Mouse (Mus musculus) liver, embryonic 14.5 days (tissue): ENCODE data around the gene Prr18. TPM values are rescaled to one million over a fixed set of nuclear protein-coding genes. Genes with fewer than 3 reads are reported as not detected.
"Not testable (repeated sequence)": the region's sequence is repeated elsewhere in the genome, so short reads cannot be mapped to it uniquely, and the experiment has no call there.

ENCODE experiments used
- ATAC-seq: fragments of 200-750 bp; cut with Nextera tagmentation; 2 replicates; pipeline ENCODE4 v1.8.0; 2017; ENCODE audit warnings: moderate number of reproducible peaks, mild to moderate bottlenecking, moderate library complexity; ENCODE audit not compliant: insufficient read depth
- DNase-seq, 3 experiments: peaks; one replicate each; pipeline ENCODE4 v3.0.0-alpha.2; 2012 to 2013; ENCODE audit warnings: low read depth in 3 of 3, low spot score in 3 of 3
- H3K27ac ChIP-seq: fragments of 300-500 bp; sonication (generic); 2 replicates; pipeline ENCODE4 v1.5.1; 2014; ENCODE audit warnings: moderate library complexity, mild to moderate bottlenecking, control low read depth, inconsistent platforms
- H3K27me3 ChIP-seq: fragments of 300-500 bp; sonication (generic); 2 replicates; pipeline ENCODE4 v1.6.1; 2014; ENCODE audit warnings: mild to moderate bottlenecking, low read length, moderate library complexity; ENCODE audit not compliant: control insufficient read depth, insufficient read depth
- H3K36me3 ChIP-seq: fragments of 300-500 bp; sonication (generic); replicated peaks from 2 replicates; pipeline ENCODE4 v1.6.1; 2014; ENCODE audit warnings: low read depth; ENCODE audit not compliant: control insufficient read depth, insufficient read depth
- H3K4me1 ChIP-seq, 2 experiments: fragments of 200-500 bp in 1 of 2; fragments of 300-500 bp in 1 of 2; sonication (generic) in 1 of 2; replicated peaks; 2 replicates each; pipeline ENCODE4 v1.6.1; 2012 to 2014; ENCODE audit warnings: antibody characterized with exemption in 1 of 2, inconsistent platforms in 1 of 2, low read length in 1 of 2; ENCODE audit not compliant: control insufficient read depth in 2 of 2, insufficient read depth in 2 of 2
- H3K4me2 ChIP-seq: fragments of 300-500 bp; sonication (generic); 2 replicates; pipeline ENCODE4 v1.6.1; 2014; ENCODE audit warnings: low read depth, mild to moderate bottlenecking, control low read depth, moderate library complexity
- H3K4me3 ChIP-seq, 2 experiments: fragments of 200-500 bp in 1 of 2; fragments of 300-500 bp in 1 of 2; sonication (generic) in 1 of 2; 2 replicates each; pipeline ENCODE4 v1.5.1; 2012 to 2014; ENCODE audit warnings: low read depth in 2 of 2, low read length in 2 of 2, mild to moderate bottlenecking in 2 of 2, control low read depth in 1 of 2, inconsistent platforms in 1 of 2, moderate library complexity in 1 of 2; ENCODE audit not compliant: insufficient read depth in 1 of 2
- H3K9ac ChIP-seq: fragments of 300-500 bp; sonication (generic); replicated peaks from 2 replicates; pipeline ENCODE4 v1.6.1; 2014; ENCODE audit warnings: mild to moderate bottlenecking, control low read depth, moderate library complexity
- H3K9me3 ChIP-seq: fragments of 300-500 bp; sonication (generic); 2 replicates; pipeline ENCODE4 v1.6.1; 2016; ENCODE audit warnings: low read length, mixed read lengths; ENCODE audit not compliant: control insufficient read depth
- CTCF ChIP-seq: IDR thresholded peaks from 2 replicates; pipeline ENCODE4 v1.5.1; 2016; ENCODE audit warnings: antibody characterized with exemption, low read depth, control low read depth
- EP300 ChIP-seq: IDR thresholded peaks from 2 replicates; pipeline ENCODE4 v1.6.1; 2016; ENCODE audit warnings: antibody characterized with exemption, low read depth
- WGBS: fragments of 180-500 bp; shearing (Covaris S2); extraction: QIAGEN DNeasy Blood & Tissue Kit; methylation state at CpG from one replicate; pipeline ENCODE4 v1.1.7; 2014; ENCODE audit not compliant: insufficient replicate concordance; 5-methylcytosine and 5-hydroxymethylcytosine counted together
- polyA plus RNA-seq, 2 experiments: library from polyadenylated mRNA; depleted of rRNA in 1 of 2; stranded (reverse) in 1 of 2; unstranded in 1 of 2; fragments of >200 nt; fragmentation: Nextera tagmentation in 1 of 2; extraction: Ambion mirVana in 1 of 2; gene quantifications; 2 replicates each; pipeline versions ENCODE4 v1.2.1 to v1.2.3; 2012 to 2014

The Prr18 gene
- 0.03 and 0.06 TPM in 2 replicates for polyA plus RNA-seq (2012; rRNA removed)
- not detected in 2 replicates for polyA plus RNA-seq (2014; fragmentation: Nextera tagmentation; extraction: Ambion mirVana)

GRCm38 (mm10) chr17:8337159-8337558, at the start of gene Prr18:
Prr18 (plus strand) TSS chr17:8337459.
- not testable (repeated sequence) for H3K4me1 ChIP-seq, ATAC-seq, H3K4me2 ChIP-seq, H3K36me3 ChIP-seq, H3K27ac ChIP-seq, DNase-seq, H3K9me3 ChIP-seq, H3K4me3 ChIP-seq, H3K9ac ChIP-seq
- WGBS, result no CpG with 5 or more reads among the region's 5 CpGs
- peaks cover 30% of the 10 kb centered on the region for H3K27me3 ChIP-seq

GRCm38 (mm10) chr17:8289993-8290679, 47.1 kb upstream of the Prr18 start:
- Histone ChIP-seq H3K27me3 (no peaks in the 10 kb centered on the region), H3K27ac (no peak overlapping the region), H3K4me2 (no peak overlapping the region), H3K9ac (no peak overlapping the region), H3K9me3 (no peaks in the 10 kb centered on the region), H3K4me3 (no peak overlapping the region), H3K4me1 (peaks cover 3% of the 10 kb centered on the region in 2 experiments), H3K36me3 (no peaks in the 10 kb centered on the region)
- WGBS, result 82% methylated on average over 3 of the region's 3 CpGs
- TF ChIP-seq EP300, result no peak
- no peak for TF ChIP-seq CTCF
- DNase-seq (no peak), ATAC-seq (no peak)

- H3K27ac ChIP-seq, result no peak overlapping the region
- TF ChIP-seq CTCF (no peak), EP300 (no peak)
- no peak overlapping the region for H3K9ac ChIP-seq
- ATAC-seq, result no peak
- H3K4me1 ChIP-seq, result no peaks in the 10 kb centered on the region
- H3K4me3 ChIP-seq, result no peak overlapping the region
- H3K27me3 ChIP-seq, result no peaks in the 10 kb centered on the region
- no peaks in the 10 kb centered on the region for H3K9me3 ChIP-seq
- H3K36me3 ChIP-seq, result no peaks in the 10 kb centered on the region
- DNase-seq, result no peak
- no peak overlapping the region for H3K4me2 ChIP-seq
These were observed 46.5 kb upstream of the Prr18 start for GRCm38 (mm10) chr17:8290736-8291135.

GRCm38 (mm10) chr17:8295825-8296224, 41.4 kb upstream of the Prr18 start:
- TF ChIP-seq CTCF (0 out of 2 replicates have a peak, but pooled peaks have one; percentile 22), EP300 (no peak)
- ATAC-seq, result no peak
- no peak overlapping the region for H3K27ac ChIP-seq

GRCm38 (mm10) chr17:8296313-8296844, 40.9 kb upstream of the Prr18 start:
- TF ChIP-seq EP300, result no peak
- no peak for TF ChIP-seq CTCF
- no peak overlapping the region for H3K4me3 ChIP-seq
- no peak overlapping the region for H3K27ac ChIP-seq
- no peaks in the 10 kb centered on the region for H3K9me3 ChIP-seq
- H3K4me1 ChIP-seq, result no peaks in the 10 kb centered on the region
- no peak for ATAC-seq
- no peak for DNase-seq
- H3K4me2 ChIP-seq, result no peak overlapping the region
- H3K27me3 ChIP-seq, result no peaks in the 10 kb centered on the region
- no peaks in the 10 kb centered on the region for H3K36me3 ChIP-seq
- H3K9ac ChIP-seq, result no peak overlapping the region
- WGBS, result 65% methylated on average over 9 of the region's 9 CpGs

More at GRCm38 (mm10) chr17:8295825-8296224, 41.4 kb upstream of the Prr18 start:
- no peak for DNase-seq
- Histone ChIP-seq H3K9ac (no peak overlapping the region), H3K4me2 (no peak overlapping the region), H3K36me3 (no peaks in the 10 kb centered on the region), H3K27me3 (no peaks in the 10 kb centered on the region), H3K4me3 (no peak overlapping the region), H3K9me3 (no peaks in the 10 kb centered on the region), H3K4me1 (no peaks in the 10 kb centered on the region)
